Mouse (Mus musculus) kidney, embryonic 14.5 days (tissue): ENCODE results near the gene Fbxo24. TPM values are rescaled to one million over a fixed set of nuclear protein-coding genes. Genes with fewer than 3 reads are reported as not detected.
A peak's percentile ranks its signal among the peaks of the same experiment; 100 is the strongest.

Source experiments
- ATAC-seq: fragments of 200-750 bp; cut with Nextera tagmentation; 2 replicates; pipeline ENCODE4 v1.8.0; 2017; ENCODE audit warnings: moderate number of reproducible peaks, mild to moderate bottlenecking, moderate TSS enrichment, moderate library complexity; ENCODE audit not compliant: low FRiP score, low TSS enrichment
- H3K27ac ChIP-seq: fragments of 300-500 bp; sonication (generic); 2 replicates; pipeline ENCODE4 v1.5.1; 2014; ENCODE audit warnings: low read depth, mild to moderate bottlenecking, low read length, moderate library complexity, mixed read lengths
- H3K27me3 ChIP-seq: fragments of 300-500 bp; sonication (generic); 2 replicates; pipeline ENCODE4 v1.6.1; 2014; ENCODE audit warnings: mild to moderate bottlenecking, low read length; ENCODE audit not compliant: control insufficient read depth, insufficient read depth
- H3K36me3 ChIP-seq: fragments of 300-500 bp; sonication (generic); 2 replicates; pipeline ENCODE4 v1.6.1; 2014; ENCODE audit warnings: low read length, mixed read lengths; ENCODE audit not compliant: control insufficient read depth, insufficient read depth
- H3K4me1 ChIP-seq: fragments of 300-500 bp; sonication (generic); 2 replicates; pipeline ENCODE4 v1.6.1; 2014; ENCODE audit warnings: low read length, mixed read lengths; ENCODE audit not compliant: control insufficient read depth, insufficient read depth
- H3K4me2 ChIP-seq: fragments of 300-500 bp; sonication (generic); replicated peaks from 2 replicates; pipeline ENCODE4 v1.6.1; 2014; ENCODE audit warnings: low read depth, mild to moderate bottlenecking, low read length
- H3K4me3 ChIP-seq: fragments of 300-500 bp; sonication (generic); 2 replicates; pipeline ENCODE4 v1.5.1; 2014; ENCODE audit warnings: mild to moderate bottlenecking, low read length
- H3K9ac ChIP-seq: fragments of 300-500 bp; sonication (generic); 2 replicates; pipeline ENCODE4 v1.6.1; 2014; ENCODE audit warnings: low read depth, mild to moderate bottlenecking, low read length, moderate library complexity
- H3K9me3 ChIP-seq: fragments of 300-500 bp; sonication (generic); 2 replicates; pipeline ENCODE4 v1.6.1; 2016; ENCODE audit warnings: low read length; ENCODE audit not compliant: control insufficient read depth
- WGBS: fragments of 180-500 bp; shearing (Covaris S2); extraction: QIAGEN DNeasy Blood & Tissue Kit; methylation state at CpG from one replicate; pipeline ENCODE4 v1.1.7; 2014; 5-methylcytosine and 5-hydroxymethylcytosine counted together
- polyA plus RNA-seq: library from polyadenylated mRNA; unstranded; fragments of >200 nt; fragmentation: Nextera tagmentation; extraction: Ambion mirVana; gene quantifications from 2 replicates; pipeline ENCODE4 v1.2.1, GENCODE M21; 2014

Gene Fbxo24
- polyA plus RNA-seq, 1 experiment from 2014 or later: not detected

- Histone ChIP-seq H3K27me3 (no peaks in the 10 kb centered on the region), H3K27ac (no peak within 1 kb of the TSS), H3K9ac (0 out of 2 replicates have a peak within 1 kb of the TSS, but pooled peaks have one; percentile 12), H3K36me3 (no peaks in the 10 kb centered on the region), H3K9me3 (no peaks in the 10 kb centered on the region), H3K4me1 (peaks cover 43% of the 10 kb centered on the region), H3K4me3 (no peak within 1 kb of the TSS), H3K4me2 (no peak within 1 kb of the TSS)
- no peak for ATAC-seq
- WGBS: 22% methylated on average over 11 of the region's 11 CpGs
These were observed 15.3 kb downstream of the Fbxo24 start, which contains the start of gene Pcolce for GRCm38 (mm10) chr5:137613550-137613949. Gene Pcolce (minus strand): TSS chr5:137613784.

GRCm38 (mm10) chr5:137613076-137613475, 15.7 kb downstream of the Fbxo24 start:
- no peaks in the 10 kb centered on the region for H3K27me3 ChIP-seq
- no peak overlapping the region for H3K4me3 ChIP-seq
- H3K4me1 ChIP-seq: peaks cover 48% of the 10 kb centered on the region
- H3K9me3 ChIP-seq: no peaks in the 10 kb centered on the region
- H3K4me2 ChIP-seq: no peak overlapping the region
- no peak for ATAC-seq
- 83% methylated on average over 5 of the region's 5 CpGs for WGBS
- H3K36me3 ChIP-seq: no peaks in the 10 kb centered on the region
- H3K27ac ChIP-seq: no peak overlapping the region
- 0 out of 2 replicates have a peak overlapping the region, but pooled peaks have one; percentile 12 for H3K9ac ChIP-seq

DNA sequence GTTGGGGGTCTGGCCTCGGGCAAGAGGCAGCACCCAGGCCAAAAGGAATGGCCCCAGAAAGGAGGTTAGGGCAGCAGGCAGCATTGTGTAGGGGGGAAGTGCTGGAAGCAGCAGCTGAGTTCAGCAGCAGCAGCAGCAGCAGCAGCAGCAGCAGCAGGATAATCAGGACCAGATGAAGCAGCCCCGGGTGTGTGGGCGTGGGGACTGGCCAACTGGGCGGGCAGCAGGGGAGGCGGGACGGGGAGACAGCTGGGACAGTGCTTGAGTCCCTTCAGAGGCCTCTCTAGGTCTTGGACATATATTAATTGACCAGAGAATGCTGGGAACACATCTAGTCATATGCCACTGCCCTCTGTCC, 17.6 kb downstream of the Fbxo24 start:
- peaks cover 12% of the 10 kb centered on the region; the same call in 1 of the 2 replicates for H3K36me3 ChIP-seq
- H3K4me2 ChIP-seq: peak overlapping the region; percentile 49
- H3K9ac ChIP-seq: peak overlapping the region; percentile 44; the same call in 1 of the 2 replicates
- 10% methylated on average over 6 of the region's 6 CpGs for WGBS
- no peaks in the 10 kb centered on the region for H3K9me3 ChIP-seq
- ATAC-seq: peak; percentile 51
- H3K27ac ChIP-seq: peak overlapping the region; percentile 91
- H3K4me3 ChIP-seq: peak overlapping the region; percentile 35
- H3K27me3 ChIP-seq: no peaks in the 10 kb centered on the region
- H3K4me1 ChIP-seq: peaks cover 52% of the 10 kb centered on the region

DNA sequence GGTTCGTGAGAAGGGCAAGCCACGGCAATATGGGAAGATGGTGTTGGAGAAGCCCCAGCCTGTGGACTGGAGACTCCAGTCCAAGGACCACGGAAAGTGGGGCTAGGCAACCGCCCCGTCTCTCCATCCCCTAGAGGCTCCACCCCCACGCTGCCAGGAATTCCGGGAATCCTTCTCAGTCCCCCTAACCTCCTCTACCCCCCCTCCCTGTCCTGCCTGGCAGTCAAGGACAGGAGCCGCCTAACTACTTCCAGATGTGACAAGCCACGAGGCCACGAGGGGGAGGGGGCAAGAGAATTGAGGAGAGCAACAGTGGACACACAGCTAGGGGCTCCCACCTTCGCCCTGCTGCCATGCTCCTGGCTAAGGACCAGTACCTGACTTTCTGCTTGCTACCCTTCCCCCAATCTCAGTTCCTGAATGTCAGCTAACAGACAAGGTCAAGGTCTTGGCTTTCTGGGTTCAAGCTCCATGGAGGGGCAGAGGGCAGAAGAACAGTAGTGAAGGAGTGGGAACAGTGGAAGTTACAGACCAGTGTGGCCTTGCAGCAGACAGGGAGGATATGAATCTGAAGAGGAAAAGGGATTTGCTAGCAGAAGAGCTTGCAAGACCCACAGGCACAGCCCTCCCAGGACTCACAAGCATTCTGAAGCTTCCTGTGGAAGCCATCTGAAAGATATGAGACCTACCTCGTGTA, 18.1 kb downstream of the Fbxo24 start:
- Histone ChIP-seq H3K36me3 (peaks cover 16% of the 10 kb centered on the region; the same call in 1 of the 2 replicates), H3K27me3 (no peaks in the 10 kb centered on the region), H3K9ac (peak overlapping the region; percentile 44; the same call in 1 of the 2 replicates), H3K27ac (peak overlapping the region; percentile 91), H3K9me3 (no peaks in the 10 kb centered on the region), H3K4me2 (peak overlapping the region; percentile 49), H3K4me3 (peak overlapping the region; percentile 35), H3K4me1 (peaks cover 52% of the 10 kb centered on the region)
- ATAC-seq: peak; percentile 60
- WGBS: 4% methylated on average over 12 of the region's 12 CpGs

- Histone ChIP-seq H3K27me3 (no peaks in the 10 kb centered on the region), H3K36me3 (peaks cover 16% of the 10 kb centered on the region; the same call in 1 of the 2 replicates), H3K4me3 (peak overlapping the region; percentile 35), H3K4me2 (peak overlapping the region; percentile 49), H3K9me3 (no peaks in the 10 kb centered on the region), H3K27ac (0 out of 2 replicates have a peak overlapping the region, but pooled peaks have one; percentile 42), H3K9ac (peak overlapping the region; percentile 28; the same call in 1 of the 2 replicates), H3K4me1 (peaks cover 52% of the 10 kb centered on the region)
- WGBS: 46% methylated on average over 4 of the region's 4 CpGs
- no peak for ATAC-seq
These were observed 18.7 kb downstream of the Fbxo24 start for GRCm38 (mm10) chr5:137610056-137610455.

DNA sequence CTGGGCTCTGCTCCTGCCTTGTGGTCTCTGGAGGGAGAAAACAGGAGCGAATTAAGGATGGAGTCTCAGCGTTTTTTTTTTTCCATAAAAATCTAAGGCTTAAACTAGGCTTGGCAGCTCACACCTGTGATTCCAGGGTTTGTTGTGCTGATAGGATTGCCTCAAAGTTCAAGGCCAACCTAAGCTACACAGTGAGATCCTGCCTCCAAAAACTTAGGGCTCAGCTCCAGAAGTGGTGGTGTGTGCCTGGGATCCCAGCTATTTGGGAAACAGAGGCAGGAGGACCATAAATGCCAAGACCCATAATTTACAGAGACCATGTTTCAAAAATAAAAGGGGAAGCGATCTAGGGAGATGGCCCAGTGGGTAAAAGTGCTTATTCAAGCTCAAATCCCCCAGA, 19.5 kb downstream of the Fbxo24 start:
- H3K27ac ChIP-seq: no peak overlapping the region
- H3K27me3 ChIP-seq: no peaks in the 10 kb centered on the region
- H3K4me1 ChIP-seq: peaks cover 52% of the 10 kb centered on the region
- no peak for ATAC-seq
- H3K36me3 ChIP-seq: peaks cover 17% of the 10 kb centered on the region; the same call in 1 of the 2 replicates
- no peak overlapping the region for H3K9ac ChIP-seq
- no peaks in the 10 kb centered on the region for H3K9me3 ChIP-seq
- 44% methylated on average over 3 of the region's 3 CpGs for WGBS
- H3K4me3 ChIP-seq: peak overlapping the region; percentile 35; the same call in 1 of the 2 replicates
- peak overlapping the region; percentile 41; the same call in 1 of the 2 replicates for H3K4me2 ChIP-seq

- no peak overlapping the region for H3K27ac ChIP-seq
- ATAC-seq: no peak
- H3K36me3 ChIP-seq: peaks cover 23% of the 10 kb centered on the region; the same call in 1 of the 2 replicates
- WGBS: 13% methylated on average over 21 of the region's 23 CpGs
- H3K9ac ChIP-seq: peak overlapping the region; percentile 35; the same call in 1 of the 2 replicates
- H3K4me1 ChIP-seq: peaks cover 51% of the 10 kb centered on the region
- H3K4me3 ChIP-seq: peak overlapping the region; percentile 18; the same call in 1 of the 2 replicates
- H3K27me3 ChIP-seq: no peaks in the 10 kb centered on the region
- peak overlapping the region; percentile 41 for H3K4me2 ChIP-seq
- no peaks in the 10 kb centered on the region for H3K9me3 ChIP-seq
These were observed 20.1 kb downstream of the Fbxo24 start for GRCm38 (mm10) chr5:137608654-137609190.

DNA sequence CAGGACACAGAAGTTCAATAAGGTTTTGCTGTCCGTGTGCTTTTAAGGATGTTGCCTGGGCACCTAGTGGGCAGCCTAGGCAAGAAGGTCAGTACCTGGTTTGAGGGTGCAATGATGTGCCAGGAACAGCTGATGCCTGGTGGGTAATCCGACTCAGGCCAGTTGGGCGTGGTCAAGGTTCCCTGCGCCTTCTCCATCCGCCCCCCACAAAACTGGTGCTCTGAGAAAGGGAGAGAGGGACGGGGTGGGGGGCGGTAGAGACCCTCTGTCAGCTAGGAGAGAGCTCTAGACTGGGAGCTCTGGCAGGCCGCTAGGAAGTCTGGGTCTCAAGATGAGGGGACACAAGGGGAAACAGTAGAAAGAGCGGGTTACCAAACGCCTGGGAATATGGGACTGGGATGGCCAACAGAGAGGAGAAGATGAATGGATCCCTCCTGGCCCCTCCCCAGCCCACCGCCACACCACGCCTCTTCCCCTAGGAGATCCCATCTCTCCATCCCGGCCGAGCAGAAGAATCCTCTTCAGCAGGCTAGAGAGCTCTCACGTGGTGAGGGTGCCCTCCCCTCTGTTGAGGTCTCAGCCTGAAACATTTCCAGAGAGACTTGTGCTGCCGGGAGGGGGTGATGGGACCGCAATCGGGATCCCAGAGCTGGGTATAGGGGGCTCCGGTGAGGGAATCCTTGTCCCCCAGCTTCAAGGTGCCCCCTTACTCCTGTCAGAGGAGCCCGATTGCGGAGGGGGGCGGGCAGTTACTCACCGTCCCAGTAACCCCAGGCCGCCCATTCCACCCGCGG, 20.7 kb downstream of the Fbxo24 start:
- WGBS: 17% methylated on average over 24 of the region's 26 CpGs
- Histone ChIP-seq H3K4me1 (peaks cover 44% of the 10 kb centered on the region), H3K27ac (no peak overlapping the region), H3K9ac (peak overlapping the region; percentile 35), H3K36me3 (peaks cover 23% of the 10 kb centered on the region; the same call in 1 of the 2 replicates), H3K27me3 (no peaks in the 10 kb centered on the region), H3K9me3 (no peaks in the 10 kb centered on the region), H3K4me3 (peak overlapping the region; percentile 18; the same call in 1 of the 2 replicates), H3K4me2 (peak overlapping the region; percentile 41)
- ATAC-seq: no peak
